Mouse (Mus musculus) ES-E14 (cell line): ENCODE measurements at regions not wholly inside any gene's neighbourhood (a gene's known extent, or its start where the extent isn't known, plus 50 kb on each side); places are given as distances from the start of the nearest gene placed in this dataset.

Experiments
- MAFK ChIP-seq: IDR thresholded peaks from 2 replicates; pipeline ENCODE4 v1.6.1; 2014; ENCODE audit warnings: mild to moderate bottlenecking, low read depth, low read length, inconsistent platforms; ENCODE audit not compliant: insufficient read depth
- ZC3H11A ChIP-seq: IDR thresholded peaks from 2 replicates; pipeline ENCODE4 v1.6.1; 2012; ENCODE audit warnings: low read depth, mild to moderate bottlenecking, inconsistent platforms, low read length, borderline replicate concordance

DNA sequence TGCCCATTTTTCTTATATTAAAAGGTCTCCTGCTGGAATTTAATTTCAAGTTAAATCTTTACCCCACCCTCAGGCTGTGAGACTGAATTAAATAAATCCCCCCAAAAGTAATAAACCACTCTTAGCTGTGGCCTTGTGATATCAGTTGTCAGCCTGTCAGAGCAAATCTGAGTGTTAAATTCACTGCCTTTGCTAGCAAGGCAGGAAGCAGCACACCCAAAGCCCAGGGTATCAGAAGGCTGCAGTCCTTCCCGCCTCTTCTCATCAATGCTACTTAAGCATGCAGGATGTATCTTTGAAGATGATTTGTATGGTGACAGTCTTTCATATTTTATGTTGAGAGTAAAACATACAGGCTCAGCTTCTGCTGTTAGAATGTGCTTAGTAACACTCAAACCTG, 61.8 kb upstream of the Rorb start:
- no peak for TF ChIP-seq MAFK
- no peak for TF ChIP-seq ZC3H11A
